Mouse (Mus musculus) hindbrain, embryonic 14.5 days (tissue): ENCODE data around the gene Grtp1. TPM values are rescaled to one million over a fixed set of nuclear protein-coding genes. Genes with fewer than 3 reads are reported as not detected.

Experiments
- microRNA counts: library from miRNA; unstranded; fragments of <30 nt; microRNA quantifications from one replicate; lab custom pipeline; 2016
- microRNA-seq: library from miRNA; unstranded; fragments of <30 nt; microRNA quantifications from one replicate; pipeline ENCODE4, GENCODE M21; 2016
- polyA plus RNA-seq: library from polyadenylated mRNA; unstranded; fragments of >200 nt; fragmentation: Nextera tagmentation; extraction: Ambion mirVana; gene quantifications from 2 replicates; pipeline ENCODE4 v1.2.1, GENCODE M21; 2014

The Grtp1 gene
- polyA plus RNA-seq, 1 experiment from 2014 or later: 11.7 TPM

MicroRNAs encoded within 50 kb of the gene (microRNA counts, 519-probe panel; counts per million panel counts)
- microRNA mmu-miR-1968 (lab: Ali Mortazavi, UCI): not detected

Small RNAs within 50 kb of the gene (microRNA-seq; reads per million reads assigned to microRNA genes)
- gene Mir1968 (10.2 reads per million, percentile 30 among the genes with 10 or more reads in this experiment), gene Mir7065 (not detected)

Other genes starting within 250 kb of the Grtp1 start
- 0.10 TPM in 1 of 2 replicates, not detected in the other for gene F7, start 174.6 kb downstream of the Grtp1 start, polyA plus RNA-seq
- gene F10, start 163.3 kb downstream of the Grtp1 start, polyA plus RNA-seq: 0.08 and 0.26 TPM in 2 replicates
- gene Proz, start 139.7 kb downstream of the Grtp1 start, polyA plus RNA-seq: 0.86 and 0.90 TPM in 2 replicates
- gene Pcid2, start 95.2 kb downstream of the Grtp1 start, polyA plus RNA-seq: 32.9 and 35.2 TPM in 2 replicates
- gene Cul4a, start 95.0 kb downstream of the Grtp1 start, polyA plus RNA-seq: 74.6 and 75.3 TPM in 2 replicates
- gene Lamp1, start 41.5 kb downstream of the Grtp1 start, polyA plus RNA-seq: 331 and 347 TPM in 2 replicates
- gene Adprhl1, start 53.5 kb upstream of the Grtp1 start, polyA plus RNA-seq: not detected in 2 replicates
- gene Dcun1d2, start 87.5 kb upstream of the Grtp1 start, polyA plus RNA-seq: 34.1 and 36.5 TPM in 2 replicates
- 50.1 and 51.4 TPM in 2 replicates for gene Tmco3, start 87.6 kb upstream of the Grtp1 start, polyA plus RNA-seq
- gene Tfdp1, start 138.1 kb upstream of the Grtp1 start, polyA plus RNA-seq: 104 and 110 TPM in 2 replicates
- not detected in 2 replicates for gene Atp4b, start 196.2 kb upstream of the Grtp1 start, polyA plus RNA-seq
- not detected in 2 replicates for gene Grk1, start 204.5 kb upstream of the Grtp1 start, polyA plus RNA-seq
- gene Tmem255b, start 234.6 kb upstream of the Grtp1 start, polyA plus RNA-seq: 0.75 and 1.5 TPM in 2 replicates